Comparison of ENCODE assay signal across 28 mouse cellular contexts in the genomic region with DNA sequence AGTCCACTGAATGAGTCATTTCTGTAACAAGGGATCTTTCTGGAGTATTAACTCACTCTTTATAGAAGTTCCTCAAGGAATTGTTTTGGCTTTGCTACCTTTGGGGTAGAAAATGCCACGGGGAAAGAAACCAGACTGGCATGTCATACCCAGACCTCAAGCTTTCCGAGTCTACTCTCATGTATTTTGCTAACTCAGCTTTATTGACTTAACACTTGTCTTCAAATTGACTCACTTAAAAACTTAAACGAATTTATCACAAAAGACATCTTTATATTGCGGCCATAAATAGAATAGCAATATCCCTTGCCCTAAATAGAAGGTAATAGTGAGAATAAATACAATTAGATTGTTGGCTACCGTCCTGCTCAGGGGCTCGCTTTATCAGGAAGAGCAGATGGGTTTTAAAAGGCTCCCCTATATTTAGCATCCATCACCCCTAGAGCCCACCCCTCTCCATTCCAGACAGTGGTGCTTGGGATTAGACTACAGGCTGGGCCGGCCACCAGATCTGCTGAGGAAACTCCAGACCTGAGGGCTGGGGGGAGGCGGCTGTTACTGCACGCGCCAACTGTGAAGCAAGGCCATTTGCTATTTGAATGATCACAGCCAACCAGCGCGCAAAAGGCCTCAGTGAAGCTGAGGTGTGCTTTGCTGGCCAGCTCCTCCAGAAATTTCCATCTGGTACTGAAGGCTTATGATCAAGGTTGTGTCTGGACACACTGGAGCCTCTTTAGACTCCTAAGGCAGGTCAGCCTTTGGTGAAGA. TPM values are rescaled to one million over a fixed set of nuclear protein-coding genes. Genes with fewer than 3 reads are reported as not detected.
"Had no signal": no experiment of that assay in that cellular context is flagged by ENCODE, and none has a peak within 500 bp of the region (broad histone marks: within the 10 kb centered on the region; RNA-seq: fewer than 3 reads in every experiment).

No protein-coding gene starts in this region.

- ATAC-seq: hindbrain, postnatal 0 days; intestine, embryonic 16.5 days; liver, embryonic 12.5 days had no signal

- DNase-seq: gastrocnemius, postnatal 14 days; gastrocnemius, postnatal 36 days; heart, adult 11 months; heart, adult 2 months; heart, postnatal 14 days; heart, postnatal 36 days; kidney, adult 11 months; kidney, adult 2 months; kidney, adult 9 months; kidney, postnatal 14 days; kidney, postnatal 36 days; layer of hippocampus, adult 9-11 months; layer of hippocampus, postnatal 36 days had no signal

- H3K27me3 ChIP-seq: hindbrain, embryonic 13.5 days; hindbrain, embryonic 15.5 days; kidney, embryonic 15.5 days; limb, embryonic 13.5 days; limb, embryonic 15.5 days; liver, embryonic 12.5 days had no signal

- H3K4me3 ChIP-seq: heart, adult 2 months; heart, embryonic 13.5 days; heart, embryonic 15.5 days; hindbrain, embryonic 13.5 days; hindbrain, embryonic 15.5 days; kidney, embryonic 15.5 days; left cerebral cortex, adult 2 months; limb, embryonic 13.5 days; limb, embryonic 15.5 days; liver, embryonic 12.5 days had no signal

- H3K27ac ChIP-seq: heart, adult 2 months; heart, embryonic 13.5 days; heart, embryonic 15.5 days; hindbrain, embryonic 13.5 days; hindbrain, embryonic 15.5 days; hindbrain, postnatal 0 days; kidney, embryonic 15.5 days; kidney, postnatal 0 days; left cerebral cortex, adult 2 months; limb, embryonic 13.5 days; limb, embryonic 15.5 days; liver, embryonic 12.5 days; liver, embryonic 14.5 days had no signal

- H3K9ac ChIP-seq: heart, embryonic 13.5 days; heart, embryonic 15.5 days; hindbrain, embryonic 13.5 days; hindbrain, embryonic 15.5 days; kidney, embryonic 15.5 days; limb, embryonic 13.5 days; limb, embryonic 15.5 days; liver, embryonic 12.5 days; liver, embryonic 14.5 days had no signal

- H3K9me3 ChIP-seq: heart, embryonic 13.5 days; heart, embryonic 15.5 days; hindbrain, embryonic 13.5 days; hindbrain, embryonic 15.5 days; kidney, embryonic 15.5 days; limb, embryonic 13.5 days; limb, embryonic 15.5 days; liver, embryonic 12.5 days had no signal

- H3K4me2 ChIP-seq: heart, embryonic 11.5 days; heart, embryonic 13.5 days; heart, embryonic 15.5 days; hindbrain, embryonic 13.5 days; hindbrain, embryonic 15.5 days; kidney, embryonic 15.5 days; limb, embryonic 13.5 days; limb, embryonic 15.5 days; liver, embryonic 12.5 days had no signal

- H3K36me3 ChIP-seq: heart, embryonic 13.5 days; heart, embryonic 15.5 days; hindbrain, embryonic 15.5 days; limb, embryonic 15.5 days; liver, embryonic 12.5 days had no signal

- H3K4me1 ChIP-seq: heart, embryonic 15.5 days; kidney, embryonic 15.5 days; liver, embryonic 12.5 days had no signal

RNA-seq across cellular contexts. Expression of a gene that starts 12.6 kb away (rescaled TPM):
- total RNA-seq: liver, adult 2 months had no signal
